Mouse (Mus musculus) stomach, postnatal 0 days (tissue): Measurements from ENCODE around the gene Olfr263. TPM values are rescaled to one million over a fixed set of nuclear protein-coding genes. Genes with fewer than 3 reads are reported as not detected.

ENCODE experiments used
- ATAC-seq: fragments of 200-750 bp; cut with Nextera tagmentation; 2 replicates; pipeline ENCODE4 v1.8.0; 2017; ENCODE audit not compliant: low FRiP score, low TSS enrichment
- DNase-seq: peaks from one replicate; pipeline ENCODE4 v3.0.0-alpha.2; 2016; ENCODE audit warnings: low spot score
- H3K27ac ChIP-seq: fragments of 300-500 bp; sonication (generic); replicated peaks from 2 replicates; pipeline ENCODE4 v1.5.1; 2014; ENCODE audit warnings: mild to moderate bottlenecking, control low read depth
- H3K27me3 ChIP-seq: fragments of 300-500 bp; sonication (generic); 2 replicates; pipeline ENCODE4 v1.6.1; 2014; ENCODE audit warnings: low read length; ENCODE audit not compliant: control insufficient read depth, insufficient read depth
- H3K36me3 ChIP-seq: fragments of 300-500 bp; sonication (generic); 2 replicates; pipeline ENCODE4 v1.6.1; 2014; ENCODE audit warnings: low read length, mixed read lengths; ENCODE audit not compliant: control insufficient read depth, insufficient read depth
- H3K4me1 ChIP-seq: fragments of 300-500 bp; sonication (generic); replicated peaks from 2 replicates; pipeline ENCODE4 v1.6.1; 2014; ENCODE audit warnings: antibody characterized with exemption; ENCODE audit not compliant: control insufficient read depth, insufficient read depth
- H3K4me2 ChIP-seq: fragments of 300-500 bp; sonication (generic); replicated peaks from 2 replicates; pipeline ENCODE4 v1.6.1; 2014; ENCODE audit warnings: low read depth, mild to moderate bottlenecking, control low read depth, moderate library complexity
- H3K4me3 ChIP-seq: fragments of 300-500 bp; sonication (generic); 2 replicates; pipeline ENCODE4 v1.5.1; 2014; ENCODE audit warnings: low read depth, low read length, control low read depth
- H3K9ac ChIP-seq: fragments of 300-500 bp; sonication (generic); 2 replicates; pipeline ENCODE4 v1.6.1; 2014; ENCODE audit warnings: mild to moderate bottlenecking, low read length, control low read depth, mixed read lengths
- H3K9me3 ChIP-seq: fragments of 300-500 bp; sonication (generic); 2 replicates; pipeline ENCODE4 v1.6.1; 2016; ENCODE audit warnings: low read length; ENCODE audit not compliant: control insufficient read depth
- CTCF ChIP-seq: IDR thresholded peaks from 2 replicates; pipeline ENCODE4 v1.5.1; 2016; ENCODE audit warnings: antibody characterized with exemption, low read depth, mild to moderate bottlenecking, moderate library complexity
- EP300 ChIP-seq: optimal IDR thresholded peaks from 2 replicates; pipeline ENCODE3; 2016; ENCODE audit warnings: antibody characterized with exemption
- WGBS: fragments of 180-500 bp; shearing (Covaris S2); extraction: QIAGEN DNeasy Blood & Tissue Kit; methylation state at CpG from one replicate; pipeline ENCODE4 v1.1.7; 2014; 5-methylcytosine and 5-hydroxymethylcytosine counted together
- polyA plus RNA-seq: library from polyadenylated mRNA; unstranded; fragments of >200 nt; fragmentation: Nextera tagmentation; extraction: Ambion mirVana; gene quantifications from 2 replicates; pipeline ENCODE4 v1.2.1, GENCODE M21; 2015

The Olfr263 gene
- polyA plus RNA-seq, 1 experiment from 2014 or later = not detected

- Histone ChIP-seq H3K9ac (peak overlapping the region; percentile 53), H3K36me3 (no peaks in the 10 kb centered on the region), H3K27ac (no peak overlapping the region), H3K4me1 (no peaks in the 10 kb centered on the region), H3K27me3 (no peaks in the 10 kb centered on the region), H3K9me3 (no peaks in the 10 kb centered on the region), H3K4me3 (peak overlapping the region; percentile 46), H3K4me2 (peak overlapping the region; percentile 84)
- DNase-seq (no peak), ATAC-seq (no peak)
- 1% methylated on average over 8 of the region's 8 CpGs for WGBS
- no peak for TF ChIP-seq CTCF
- TF ChIP-seq EP300 = peak; percentile 66
These were observed 38.5 kb downstream of the Olfr263 start for GRCm38 (mm10) chr13:21167910-21168300.

GRCm38 (mm10) chr13:21168371-21169011, 39.1 kb downstream of the Olfr263 start:
- Histone ChIP-seq H3K36me3 (no peaks in the 10 kb centered on the region), H3K4me3 (peak overlapping the region; percentile 46), H3K27ac (peak overlapping the region; percentile 59), H3K9ac (peak overlapping the region; percentile 53), H3K9me3 (no peaks in the 10 kb centered on the region), H3K4me1 (no peaks in the 10 kb centered on the region), H3K4me2 (peak overlapping the region; percentile 84), H3K27me3 (no peaks in the 10 kb centered on the region)
- under 1% methylated on average over 16 of the region's 16 CpGs for WGBS
- no peak for ATAC-seq
- DNase-seq = peak; percentile 38
- TF ChIP-seq EP300 = no peak
- TF ChIP-seq CTCF = no peak

GRCm38 (mm10) chr13:21169121-21169656, 39.8 kb downstream of the Olfr263 start:
- no peaks in the 10 kb centered on the region for H3K9me3 ChIP-seq
- no peak overlapping the region; the same call in 1 of the 2 replicates for H3K9ac ChIP-seq
- no peaks in the 10 kb centered on the region for H3K4me1 ChIP-seq
- no peak for DNase-seq
- ATAC-seq = no peak
- H3K27me3 ChIP-seq = no peaks in the 10 kb centered on the region
- TF ChIP-seq EP300 = no peak
- TF ChIP-seq CTCF = no peak
- peak overlapping the region; percentile 46 for H3K4me3 ChIP-seq
- H3K27ac ChIP-seq = 0 out of 2 replicates have a peak overlapping the region, but pooled peaks have one; percentile 59
- H3K4me2 ChIP-seq = peak overlapping the region; percentile 84
- 2% methylated on average over 14 of the region's 14 CpGs for WGBS
- no peaks in the 10 kb centered on the region for H3K36me3 ChIP-seq

- Histone ChIP-seq H3K9ac (0 out of 2 replicates have a peak overlapping the region, but pooled peaks have one; percentile 18), H3K9me3 (no peaks in the 10 kb centered on the region), H3K36me3 (no peaks in the 10 kb centered on the region), H3K27ac (peak overlapping the region; percentile 35; the same call in 1 of the 2 replicates), H3K4me3 (peak overlapping the region; percentile 46), H3K4me1 (no peaks in the 10 kb centered on the region), H3K4me2 (peak overlapping the region; percentile 84), H3K27me3 (no peaks in the 10 kb centered on the region)
- ATAC-seq = peak; percentile 81
- peak; percentile 73 for DNase-seq
- WGBS = 2% methylated on average over 39 of the region's 39 CpGs
- TF ChIP-seq CTCF (peak; percentile 1; the same call in 1 of the 2 replicates), EP300 (peak; percentile 33)
These were observed 40.4 kb downstream of the Olfr263 start for GRCm38 (mm10) chr13:21169657-21170430.

GRCm38 (mm10) chr13:21170431-21171155, 41.2 kb downstream of the Olfr263 start:
- 67% methylated on average over 17 of the region's 17 CpGs for WGBS
- no peak for DNase-seq
- H3K4me3 ChIP-seq = no peak overlapping the region

More at GRCm38 (mm10) chr13:21170431-21171155, 41.2 kb downstream of the Olfr263 start:
- H3K9ac ChIP-seq = no peak overlapping the region
- no peak for ATAC-seq
- H3K27ac ChIP-seq = no peak overlapping the region
- no peaks in the 10 kb centered on the region for H3K9me3 ChIP-seq
- TF ChIP-seq CTCF (no peak), EP300 (no peak)
- no peaks in the 10 kb centered on the region for H3K36me3 ChIP-seq
- H3K27me3 ChIP-seq = no peaks in the 10 kb centered on the region
- no peaks in the 10 kb centered on the region for H3K4me1 ChIP-seq
- H3K4me2 ChIP-seq = peak overlapping the region; percentile 39; the same call in 1 of the 2 replicates
